Mouse (Mus musculus) adrenal gland, postnatal 36 days (tissue): Measurements from ENCODE around the gene Lrrc51. TPM values are rescaled to one million over a fixed set of nuclear protein-coding genes. Genes with fewer than 3 reads are reported as not detected.
"Not testable (repeated sequence)": the region's sequence is repeated elsewhere in the genome, so short reads cannot be mapped to it uniquely, and the experiment has no call there.

Experiments used
- DNase-seq, 2 experiments: peaks; one replicate each; pipeline ENCODE4 v3.0.0; 2021; ENCODE audit warnings: mixed read lengths in 1 of 2
- total RNA-seq, 2 experiments: library from RNA; stranded (reverse); gene quantifications; 2 replicates each; pipeline ENCODE4 v1.2.3; 2021

Gene Lrrc51
- total RNA-seq, 2 experiments from 2014 or later: 13.8 to 14.9 TPM

- no peak for DNase-seq
Measured at GRCm38 (mm10) chr7:101938348-101938747, 4.7 kb upstream of the Lrrc51 start.

DNA sequence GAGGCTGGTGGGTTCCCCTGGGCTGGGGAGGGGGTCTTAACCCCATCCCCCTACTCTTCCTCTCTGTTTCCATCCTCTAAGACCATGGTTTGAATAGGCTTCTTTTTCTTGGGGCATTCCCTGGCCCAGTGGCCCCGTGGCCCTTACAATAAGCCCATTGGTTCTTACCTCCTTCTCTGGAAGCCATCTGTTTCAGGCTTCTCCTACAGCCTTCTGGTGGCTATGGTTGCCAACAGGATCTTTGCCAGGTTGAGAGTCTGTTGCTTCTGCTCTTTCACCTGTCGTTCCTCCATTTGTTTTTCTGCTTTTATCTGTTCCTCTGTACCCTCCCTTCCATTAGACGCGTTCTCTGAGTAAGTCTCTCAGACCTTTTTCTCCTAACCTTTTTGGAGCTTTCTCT is 3.9 kb upstream of the Lrrc51 start:
- DNase-seq: no peak

GRCm38 (mm10) chr7:101936996-101937395 is 3.3 kb upstream of the Lrrc51 start:
- DNase-seq: no peak

DNA sequence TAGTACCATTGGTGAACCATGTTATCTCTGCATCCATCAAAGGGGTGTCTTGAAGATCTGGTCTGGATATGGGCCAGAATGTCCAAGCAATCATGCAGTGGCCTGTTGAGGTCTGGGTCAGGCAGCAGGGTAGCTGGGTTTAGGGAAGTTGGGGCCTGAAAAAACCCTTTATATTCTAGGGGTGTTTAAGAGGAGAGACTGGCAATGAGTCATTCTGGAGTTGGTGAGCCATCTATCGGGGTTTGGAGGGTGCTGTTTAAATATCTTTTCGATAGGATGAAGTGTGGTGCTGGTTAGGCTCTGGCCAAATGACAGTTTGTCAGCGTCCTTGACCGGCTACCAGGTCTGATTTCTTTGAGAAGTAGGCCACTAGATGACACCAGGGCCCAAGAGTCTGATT is 2.3 kb upstream of the Lrrc51 start:
- peak; percentile 33 to 40 for DNase-seq

- peak; percentile 29 to 40 for DNase-seq
Measured at GRCm38 (mm10) chr7:101933300-101933699, 395 bp downstream of the Lrrc51 start.

DNA sequence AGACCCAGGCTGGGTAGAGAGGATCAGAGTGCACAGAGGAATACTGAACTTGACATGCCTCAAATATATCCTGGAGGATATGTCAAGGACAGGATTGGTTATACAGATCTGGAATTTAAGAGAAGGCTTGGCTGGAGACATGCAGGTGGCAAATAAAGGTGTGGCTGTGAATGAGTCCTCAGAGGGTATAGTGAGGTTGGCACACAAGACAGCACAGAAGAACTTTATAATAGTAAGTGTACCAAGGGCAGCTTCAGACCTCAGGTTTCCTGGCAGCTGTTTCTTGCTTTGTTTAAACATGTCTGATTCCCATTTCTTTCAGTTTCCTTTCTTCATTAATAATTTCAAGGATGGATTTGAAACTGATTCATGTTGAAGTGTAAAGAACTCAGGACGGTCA is 1.1 kb downstream of the Lrrc51 start:
- no peak for DNase-seq

DNA sequence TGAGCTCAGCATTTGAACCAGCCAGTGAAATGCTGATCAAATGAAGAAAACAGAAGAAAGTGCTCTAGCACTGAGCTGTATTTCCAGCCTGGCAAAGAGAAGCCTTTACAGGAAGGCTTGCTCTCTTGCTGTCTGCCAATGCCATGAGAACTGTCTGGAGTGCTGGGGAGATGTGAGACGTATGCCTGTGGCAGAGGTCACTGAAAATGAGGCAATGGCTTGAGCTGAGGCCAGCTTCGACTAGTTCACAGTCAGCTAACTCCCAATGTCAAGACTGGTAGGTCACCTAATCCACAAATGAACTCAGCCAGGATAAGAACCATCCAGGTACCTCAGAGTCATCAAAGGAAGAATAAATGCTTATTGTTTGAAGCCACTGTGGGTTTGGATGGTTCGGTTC is 5.6 kb downstream of the Lrrc51 start:
- peak; percentile 31 to 37 for DNase-seq

- DNase-seq: not testable (repeated sequence)
Measured at GRCm38 (mm10) chr7:101925892-101926291, 7.8 kb downstream of the Lrrc51 start.

DNA sequence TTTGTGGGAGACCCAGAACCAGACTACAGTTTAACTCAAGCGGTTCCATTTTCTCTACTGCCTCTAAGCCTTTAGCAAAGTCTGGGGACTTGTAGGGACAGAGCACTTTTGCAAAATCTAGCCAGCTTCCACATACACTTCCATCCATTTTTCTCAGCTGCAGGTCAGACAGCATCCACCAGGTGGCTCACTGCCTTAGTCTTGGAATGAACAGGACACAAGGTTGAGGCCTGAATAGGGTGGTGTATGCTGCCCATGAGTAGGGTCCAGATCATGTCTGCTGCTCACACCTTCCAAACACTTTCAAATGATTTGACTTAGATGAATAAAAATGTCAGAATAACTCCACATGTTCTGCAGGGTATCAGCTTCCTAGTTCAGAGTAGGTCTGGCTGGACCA is 15.6 kb downstream of the Lrrc51 start:
- peak; percentile 64 to 74 for DNase-seq

- DNase-seq: no peak
Measured at GRCm38 (mm10) chr7:101911982-101912381, 21.7 kb downstream of the Lrrc51 start.

GRCm38 (mm10) chr7:101910138-101910537 is 23.6 kb downstream of the Lrrc51 start:
- peak in 1 of 2 experiments; percentile 34 for DNase-seq

GRCm38 (mm10) chr7:101908367-101908766 is 25.3 kb downstream of the Lrrc51 start:
- DNase-seq: peak in 1 of 2 experiments; percentile 34

DNA sequence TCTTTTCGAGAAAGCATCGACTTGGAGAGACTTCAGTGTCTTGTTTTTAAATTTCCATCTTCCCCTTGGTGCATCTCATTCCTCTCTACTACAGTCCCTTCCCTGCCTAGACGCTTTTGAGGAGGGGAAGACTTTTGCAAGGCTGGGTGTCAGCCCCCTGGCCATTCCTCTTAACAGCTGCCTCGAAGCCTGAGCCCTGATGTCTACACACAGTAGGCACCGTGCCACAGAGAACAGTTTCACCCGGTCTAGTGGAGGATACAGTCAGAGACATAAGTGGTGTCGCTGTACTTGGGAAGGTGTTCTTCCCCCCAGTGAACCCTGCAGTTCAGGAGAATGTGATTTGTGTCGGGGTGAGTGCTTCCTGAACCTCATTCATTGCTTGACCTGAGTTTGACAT is 27.0 kb downstream of the Lrrc51 start:
- DNase-seq: peak in 1 of 2 experiments; percentile 38

DNA sequence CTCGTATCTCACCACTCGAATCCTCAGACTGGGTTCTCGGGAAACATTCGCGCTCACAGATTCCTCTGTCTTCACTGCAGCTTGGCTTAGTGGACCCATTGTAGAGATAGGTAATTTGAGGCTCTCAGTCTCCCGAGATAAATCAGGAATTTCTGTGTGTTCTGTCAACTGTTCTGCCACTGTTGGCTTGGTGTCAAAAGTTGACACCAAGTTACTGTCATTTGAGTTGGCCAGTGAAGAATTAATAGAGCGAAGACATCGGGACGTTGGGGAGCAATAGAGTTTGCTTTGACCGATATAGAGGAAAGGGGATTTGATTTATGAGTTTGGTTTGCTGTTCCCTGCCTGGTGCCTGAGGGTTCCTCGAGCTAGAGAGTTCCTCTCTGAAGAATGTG is 27.4 kb downstream of the Lrrc51 start, which contains the start of gene Tomt:
Tomt (minus strand) TSS at position 73 of the 395 bp plus-strand sequence.
- no peak for DNase-seq

- DNase-seq: peak; percentile 100
Measured at GRCm38 (mm10) chr7:101905561-101906286, 28.0 kb downstream of the Lrrc51 start, which contains the start of gene Lamtor1. Lamtor1 (plus strand) TSS chr7:101905904.

GRCm38 (mm10) chr7:101902846-101903245 is 30.8 kb downstream of the Lrrc51 start:
- no peak for DNase-seq

DNA sequence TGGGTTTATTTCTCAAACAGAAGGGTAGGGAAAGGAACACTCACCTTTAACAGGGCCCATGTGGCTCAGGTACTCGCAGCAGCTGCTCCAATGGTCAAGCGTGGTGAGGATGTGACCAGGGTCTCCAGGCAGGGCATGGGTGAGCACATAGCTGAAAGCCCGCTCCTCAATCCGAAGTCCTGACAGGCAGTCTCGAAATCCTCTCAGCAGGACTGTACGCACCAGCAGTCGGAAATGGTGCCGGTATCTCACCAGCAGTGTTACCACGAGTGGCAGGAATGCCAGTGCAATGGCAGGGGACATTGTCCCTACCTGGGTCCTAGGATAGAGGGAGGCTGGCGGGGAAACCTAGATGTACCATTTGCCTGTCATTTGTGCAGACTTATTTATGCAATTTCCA is 31.7 kb downstream of the Lrrc51 start:
- no peak for DNase-seq

DNA sequence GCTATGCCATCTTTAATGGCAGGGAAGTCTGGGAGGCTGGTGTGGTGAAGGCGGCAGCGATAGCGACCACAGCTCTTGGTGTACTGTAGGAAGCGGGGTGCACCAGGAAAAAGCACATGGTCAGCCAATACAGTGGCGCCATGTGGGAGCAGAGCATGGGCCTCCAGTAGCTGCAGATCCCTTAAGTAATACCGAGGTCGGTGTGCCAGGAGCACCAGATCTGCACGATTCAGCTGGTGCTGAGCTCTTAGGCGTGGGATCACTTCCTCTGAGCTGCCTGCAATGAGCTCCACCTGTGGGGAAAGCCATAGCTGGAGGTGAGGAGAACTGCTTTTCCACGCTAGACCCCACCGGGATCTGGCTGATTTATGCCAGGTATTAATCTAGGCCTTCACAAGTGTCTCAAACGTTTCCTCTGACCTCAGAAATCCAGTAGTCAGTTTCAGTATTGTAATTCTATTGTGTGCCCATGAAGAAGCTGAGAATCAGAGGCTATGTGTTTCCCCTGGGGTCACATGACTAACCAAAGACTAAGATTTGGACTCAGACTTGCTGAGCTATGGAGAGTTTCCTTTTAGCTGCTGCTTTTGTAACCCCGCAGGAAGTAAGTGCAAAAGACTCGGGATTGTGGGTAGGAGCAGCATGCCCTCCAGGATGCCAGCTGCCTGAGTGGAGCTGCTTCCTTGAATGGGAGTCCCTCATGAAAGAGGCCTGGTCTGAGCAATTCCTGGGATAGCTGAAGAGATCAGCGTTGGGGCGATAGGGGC is 33.2 kb downstream of the Lrrc51 start:
- no peak for DNase-seq

GRCm38 (mm10) chr7:101896104-101897066 is 37.3 kb downstream of the Lrrc51 start:
- DNase-seq: peak; percentile 96

- no peak for DNase-seq
Measured at GRCm38 (mm10) chr7:101895695-101896094, 38.0 kb downstream of the Lrrc51 start.

DNA sequence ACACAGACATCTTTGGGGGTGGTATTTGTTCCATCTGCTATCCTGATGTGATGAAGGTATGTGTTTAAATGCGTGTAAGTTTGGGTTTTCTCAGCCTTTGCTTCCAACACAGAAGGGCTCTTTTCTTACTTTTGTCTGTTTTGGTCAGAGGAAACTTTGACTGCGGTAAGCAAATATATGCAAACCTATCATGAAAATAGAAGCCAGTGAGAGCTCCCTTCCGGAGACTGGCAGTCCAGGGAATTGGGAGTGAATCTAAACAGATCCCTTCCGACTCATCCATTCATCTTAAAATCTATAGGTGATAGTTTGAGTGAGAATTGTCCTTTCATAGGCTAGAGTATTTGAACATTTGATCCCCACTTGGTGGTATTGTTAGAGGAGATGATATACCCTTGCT is 45.2 kb downstream of the Lrrc51 start:
- no peak for DNase-seq

DNA sequence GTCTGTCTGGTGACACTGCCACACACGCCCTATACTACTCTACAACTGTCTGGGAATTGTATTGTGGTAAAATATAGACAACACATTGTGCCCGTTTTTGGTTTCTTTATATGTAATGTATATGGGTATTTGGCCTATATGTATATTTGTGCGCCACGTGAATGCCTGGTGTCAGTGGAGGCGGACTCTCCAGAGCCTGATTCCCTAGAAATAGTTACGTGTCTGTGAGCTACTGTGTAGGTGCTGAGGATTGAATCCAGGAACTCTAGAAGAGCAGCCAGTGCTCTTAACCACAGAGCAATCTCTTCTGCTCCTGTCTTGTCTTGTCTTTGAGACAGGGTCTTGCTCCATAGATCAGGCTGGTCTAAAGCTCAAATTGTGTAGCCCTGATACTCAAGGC is 47.4 kb downstream of the Lrrc51 start:
- DNase-seq: no peak
